Mouse (Mus musculus): Measurements from ENCODE around the gene Tmem87b.

GRCm38 (mm10) chr2:128833035-128833434 is 15.1 kb downstream of the Tmem87b start:
- TF ChIP-seq CTCF (IDR thresholded peaks at IDR 0.05; ENCODE audit: borderline replicate concordance, insufficient read depth, low read length) = no peak
- no peak for TF ChIP-seq POLR2A (IDR thresholded peaks at IDR 0.05; ENCODE audit: low read depth, low read length)

Measured in embryonic fibroblast, embryonic 13.5 days (primary cell).